Mouse (Mus musculus) C2C12 (cell line): ENCODE measurements around the gene Tpst2.

Experiments
- CEBPB ChIP-seq: IDR thresholded peaks from one replicate; pipeline ENCODE4 v1.6.1; 2011; ENCODE audit warnings: low read depth, mild to moderate bottlenecking, control low read depth, moderate library complexity
- CTCF ChIP-seq: IDR thresholded peaks from one replicate; pipeline ENCODE4 v1.5.1; 2011; ENCODE audit not compliant: control insufficient read depth, insufficient read depth, insufficient read length
- FOSL1 ChIP-seq: IDR thresholded peaks from one replicate; pipeline ENCODE4 v1.8.0; 2011; ENCODE audit warnings: mild to moderate bottlenecking, low read length; ENCODE audit not compliant: poor library complexity, insufficient read depth, severe bottlenecking
- MAX ChIP-seq: IDR thresholded peaks from one replicate; pipeline ENCODE4 v1.6.1; 2011; ENCODE audit warnings: mild to moderate bottlenecking, control low read depth
- MYOD1 ChIP-seq: IDR thresholded peaks from one replicate; pipeline ENCODE4 v1.6.1; 2011; ENCODE audit warnings: low read depth; ENCODE audit not compliant: control insufficient read depth, insufficient read length
- MYOG ChIP-seq: IDR thresholded peaks from one replicate; pipeline ENCODE4 v1.6.1; 2011; ENCODE audit not compliant: control insufficient read depth, insufficient read length; ENCODE audit errors: extremely low read depth
- USF1 ChIP-seq: IDR thresholded peaks from one replicate; pipeline ENCODE4 v1.6.1; 2011; ENCODE audit warnings: low read depth, mild to moderate bottlenecking, control low read depth, moderate library complexity

DNA sequence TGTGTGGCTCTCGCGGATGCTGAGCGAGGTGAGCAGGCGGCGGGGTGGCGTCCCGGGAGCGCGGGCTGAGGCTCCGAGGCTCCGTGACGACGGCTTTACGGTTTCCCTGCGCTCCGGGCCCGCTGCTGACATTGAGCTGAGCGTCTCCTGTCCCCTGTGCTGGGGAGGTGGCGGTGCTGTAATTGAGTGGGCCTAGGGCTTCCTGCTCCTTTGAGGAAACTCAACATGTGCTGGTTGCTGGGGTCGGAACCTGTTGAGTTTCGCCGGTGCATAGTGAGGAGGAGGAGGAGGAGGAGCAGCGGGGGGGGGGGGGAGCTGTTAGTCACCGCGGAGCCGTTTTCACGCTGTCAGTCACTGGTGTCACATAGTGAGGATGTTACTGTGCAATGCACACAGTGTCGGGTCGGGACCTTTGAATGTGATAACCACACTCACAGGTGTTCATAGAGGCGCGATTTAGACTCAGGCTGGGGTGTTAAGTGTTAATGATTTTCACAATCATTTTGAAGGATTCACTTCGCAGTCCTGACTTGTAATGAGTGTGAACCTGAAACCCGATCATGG, 50.0 kb downstream of the Tpst2 start:
- no peak for TF ChIP-seq CEBPB
- no peak for TF ChIP-seq CTCF
- TF ChIP-seq MYOD1, result no peak
- TF ChIP-seq MYOG, result no peak
- no peak for TF ChIP-seq MAX
- TF ChIP-seq USF1, result no peak
- TF ChIP-seq FOSL1, result no peak
